Mouse (Mus musculus) monocyte, adult 5-6 weeks (primary cell): ENCODE results near the gene Gmfg. TPM values are rescaled to one million over a fixed set of nuclear protein-coding genes. Genes with fewer than 3 reads are reported as not detected.

ENCODE experiments used
- ATAC-seq: fragments of 153-309, 156-312 bp; replicated peaks from 2 replicates; pipeline ENCODE4 v1.8.0; 2017; ENCODE audit warnings: mild to moderate bottlenecking; ENCODE audit not compliant: low TSS enrichment, insufficient number of reproducible peaks, severe bottlenecking, poor library complexity, low FRiP score
- total RNA-seq: library from RNA; stranded (forward); fragments of 200-1000, 200-491, 200-594 nt; gene quantifications from 3 replicates; pipeline ENCODE4 v1.2.3, GENCODE M21; 2017

Gmfg gene
- 496 to 674 TPM (median 637 TPM) in 3 replicates for total RNA-seq

- ATAC-seq, result peak; percentile 62
Observed at GRCm38 (mm10) chr7:28436932-28437570, at the start of gene Gmfg. Gene Gmfg (plus strand): TSS chr7:28437447.

GRCm38 (mm10) chr7:28390331-28390730 is 46.9 kb upstream of the Gmfg start:
- no peak for ATAC-seq

- ATAC-seq, result peak; percentile 98
Observed at GRCm38 (mm10) chr7:28392429-28393271, 44.6 kb upstream of the Gmfg start, which contains the start of the genes Med29 and Paf1. Gene Med29 (minus strand): TSS chr7:28392708. Gene Paf1 (plus strand): TSS chr7:28392951.

GRCm38 (mm10) chr7:28393272-28393951 is 43.8 kb upstream of the Gmfg start:
- ATAC-seq, result no peak

- no peak for ATAC-seq
Observed at GRCm38 (mm10) chr7:28395425-28395824, 41.8 kb upstream of the Gmfg start.

GRCm38 (mm10) chr7:28398000-28398399 is 39.2 kb upstream of the Gmfg start:
- no peak for ATAC-seq

- ATAC-seq, result no peak
Observed at GRCm38 (mm10) chr7:28398696-28399340, 38.4 kb upstream of the Gmfg start.

- no peak for ATAC-seq
Observed at GRCm38 (mm10) chr7:28401030-28401429, 36.2 kb upstream of the Gmfg start.

GRCm38 (mm10) chr7:28401942-28402341 is 35.3 kb upstream of the Gmfg start:
- no peak for ATAC-seq

GRCm38 (mm10) chr7:28410841-28411475 is 26.3 kb upstream of the Gmfg start:
- ATAC-seq, result no peak

GRCm38 (mm10) chr7:28412826-28413225 is 24.4 kb upstream of the Gmfg start:
- no peak for ATAC-seq

GRCm38 (mm10) chr7:28417368-28417767 is 19.9 kb upstream of the Gmfg start:
- ATAC-seq, result no peak

- ATAC-seq, result no peak
Observed at GRCm38 (mm10) chr7:28418096-28418670, 19.1 kb upstream of the Gmfg start.

GRCm38 (mm10) chr7:28419416-28419815 is 17.8 kb upstream of the Gmfg start:
- no peak for ATAC-seq

- no peak for ATAC-seq
Observed at GRCm38 (mm10) chr7:28423018-28423417, 14.2 kb upstream of the Gmfg start.

GRCm38 (mm10) chr7:28427738-28428137 is 9.5 kb upstream of the Gmfg start:
- no peak for ATAC-seq

GRCm38 (mm10) chr7:28430512-28430911 is 6.7 kb upstream of the Gmfg start:
- no peak for ATAC-seq

- ATAC-seq, result no peak
Observed at GRCm38 (mm10) chr7:28432252-28432651, 5.0 kb upstream of the Gmfg start.
